Mouse (Mus musculus): Measurements from ENCODE around the gene Pfkfb1. TPM values are rescaled to one million over a fixed set of nuclear protein-coding genes. Genes with fewer than 3 reads are reported as not detected.
A peak's percentile ranks its signal among the peaks of the same experiment; 100 is the strongest.

Gene Pfkfb1
- 10 to 100 TPM in 1 of 2 experiments, 1 to 10 TPM in 1; 8.9 to 10.6 TPM for total RNA-seq (2021)
- long read RNA-seq, experiment 1, partial matches to known transcripts = 0 of 3 reads
- long read RNA-seq, experiment 1, other reads (novel, unspliced or antisense) = 0 of 3 reads
- long read RNA-seq, experiment 2, partial matches to known transcripts = 1 of 10 reads
- long read RNA-seq, experiment 2, other reads (novel, unspliced or antisense) = 2 of 10 reads

DNA sequence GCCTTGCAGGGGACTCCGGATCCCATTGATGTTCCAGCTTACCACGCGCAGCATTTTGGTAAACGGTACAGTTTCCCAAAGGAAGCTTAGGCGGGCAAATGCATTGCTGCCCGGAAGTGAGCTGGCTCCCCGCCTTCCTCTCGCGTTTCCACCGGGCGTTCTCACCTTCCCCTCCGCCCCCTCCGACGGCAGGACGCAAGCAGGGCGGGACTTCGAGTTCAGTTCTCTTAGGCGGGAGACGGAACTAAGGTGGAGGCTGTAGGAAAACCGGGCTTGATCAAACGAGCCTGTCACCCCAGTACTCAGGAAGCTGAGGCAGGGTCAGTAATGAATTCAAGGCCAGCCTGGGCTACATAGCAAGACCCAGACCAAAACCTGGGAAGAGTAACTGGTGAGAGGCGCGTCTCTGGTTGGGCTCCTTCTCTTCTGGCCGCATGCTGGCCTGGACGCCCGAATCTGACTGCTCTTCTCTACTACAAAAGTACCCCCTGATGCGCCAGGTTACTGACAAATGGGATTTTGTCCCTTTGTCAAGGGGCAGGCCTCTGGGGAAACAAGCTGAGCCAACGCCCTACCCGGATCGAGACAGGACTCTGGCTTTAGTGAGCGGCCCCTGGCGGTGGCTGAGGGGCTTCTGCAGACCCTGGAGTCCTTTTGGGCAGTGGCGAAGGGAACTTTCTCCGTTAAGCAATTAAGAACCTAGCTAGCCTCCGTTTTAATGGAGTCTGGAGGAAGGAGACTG lies at the start of gene Pfkfb1:
Gene Pfkfb1, plus strand, starts transcription at position 207 of the 742 bp plus-strand sequence.
- peak; percentile 59 to 67 for DNase-seq (ENCODE audit: low spot score in 2 of 2)

- no peak for DNase-seq (ENCODE audit: low spot score in 2 of 2)
Observed at GRCm38 (mm10) chrX:150540111-150540510, 47.9 kb upstream of the Pfkfb1 start.

- DNase-seq (ENCODE audit: low spot score in 2 of 2) = no peak
Observed at GRCm38 (mm10) chrX:150541684-150542083, 46.3 kb upstream of the Pfkfb1 start.

DNA sequence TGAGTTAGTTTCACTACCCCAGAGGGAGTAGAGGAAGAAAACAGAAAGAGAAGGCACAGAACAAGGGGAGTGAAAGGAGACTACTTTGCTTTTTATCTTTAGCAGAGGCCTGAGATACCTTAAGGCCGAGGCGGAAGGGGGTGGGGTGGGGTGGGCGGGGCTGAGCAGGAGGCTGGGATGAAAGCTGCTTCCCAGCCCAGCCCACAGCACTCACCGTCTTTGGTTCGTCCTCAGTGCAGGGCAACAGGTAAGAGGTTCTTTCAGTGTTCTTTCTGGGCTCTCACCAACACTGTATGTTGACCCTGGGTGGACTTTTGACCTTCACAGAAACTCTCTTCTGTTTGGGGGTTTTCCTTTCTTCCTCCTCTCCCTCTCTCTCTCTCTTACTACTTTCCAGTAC lies 40.8 kb upstream of the Pfkfb1 start, which contains the start of gene Alas2:
Gene Alas2, plus strand, starts transcription at position 137 of the 400 bp plus-strand sequence.
- DNase-seq (ENCODE audit: low spot score in 2 of 2) = no peak

DNA sequence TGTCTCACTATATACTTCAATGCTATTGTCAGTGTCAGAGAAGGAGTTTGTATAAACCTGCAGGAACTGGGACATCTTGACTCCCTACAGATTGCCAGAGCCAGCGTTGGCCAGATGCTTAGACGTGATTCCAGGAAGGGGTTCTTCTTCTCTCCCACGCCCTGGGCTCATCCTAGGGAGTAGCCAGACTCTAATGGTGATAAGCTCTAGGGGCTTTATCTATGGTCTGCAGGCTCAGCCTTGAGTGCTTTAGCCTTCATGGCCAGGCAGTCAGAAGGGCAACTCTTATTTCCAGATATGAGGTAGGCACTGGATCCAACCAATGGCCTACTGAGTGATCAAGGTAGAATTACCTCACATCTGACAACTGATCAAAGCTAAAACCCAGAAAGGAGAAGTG lies 38.4 kb upstream of the Pfkfb1 start:
- no peak for DNase-seq (ENCODE audit: low spot score in 2 of 2)

- no peak for DNase-seq (ENCODE audit: low spot score in 2 of 2)
Observed at GRCm38 (mm10) chrX:150551986-150552385, 36.0 kb upstream of the Pfkfb1 start.

- DNase-seq (ENCODE audit: low spot score in 2 of 2) = no peak
Observed at GRCm38 (mm10) chrX:150554032-150554431, 34.0 kb upstream of the Pfkfb1 start.

- DNase-seq (ENCODE audit: low spot score in 2 of 2) = no peak
Observed at GRCm38 (mm10) chrX:150564644-150565357, 23.2 kb upstream of the Pfkfb1 start.

- no peak for DNase-seq (ENCODE audit: low spot score in 2 of 2)
Observed at GRCm38 (mm10) chrX:150581921-150582320, 6.1 kb upstream of the Pfkfb1 start.

DNA sequence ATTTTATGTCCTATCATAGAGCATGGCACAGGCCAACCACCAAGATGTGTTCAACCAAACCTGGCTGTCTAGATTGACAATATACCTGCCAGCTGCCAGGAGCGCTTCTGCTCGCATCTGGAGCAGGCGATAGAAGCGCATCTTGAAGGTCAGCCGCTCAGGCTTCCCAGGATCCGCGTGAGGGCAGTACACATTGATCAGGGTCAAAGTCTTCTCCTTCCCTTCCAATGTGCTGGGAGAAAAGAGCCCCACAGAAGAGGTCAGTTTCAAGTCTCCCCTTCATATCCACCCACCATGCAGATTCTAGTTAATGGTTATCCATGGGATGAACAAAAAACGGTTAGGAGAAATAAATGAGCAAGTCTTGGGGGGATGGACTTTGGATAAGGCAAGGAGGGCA lies 2.9 kb upstream of the Pfkfb1 start:
- no peak for DNase-seq (ENCODE audit: low spot score in 2 of 2)

DNA sequence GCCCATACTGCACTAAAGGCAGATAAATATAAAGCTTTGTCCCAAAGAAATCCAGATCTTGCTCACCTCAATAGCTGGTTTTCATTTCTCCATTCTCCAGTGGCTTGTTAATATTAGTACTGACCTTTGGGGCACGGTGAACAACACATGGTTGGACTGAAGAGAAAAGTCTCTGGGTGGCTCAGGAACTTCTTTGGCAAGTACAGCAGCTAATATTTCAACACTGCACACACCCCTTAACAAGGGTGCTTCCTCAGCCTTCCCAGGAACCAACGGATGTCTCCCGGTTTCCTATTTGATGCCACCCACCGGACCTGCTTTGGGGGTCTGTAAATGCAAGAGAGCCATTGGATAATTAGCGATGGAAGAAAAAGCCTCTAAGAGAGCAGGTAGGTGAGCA lies 1.7 kb downstream of the Pfkfb1 start, which contains the start of gene Apex2:
Gene Apex2, minus strand, starts transcription at position 173 of the 400 bp plus-strand sequence.
- no peak for DNase-seq (ENCODE audit: low spot score in 2 of 2)

- DNase-seq (ENCODE audit: low spot score in 2 of 2) = no peak
Observed at GRCm38 (mm10) chrX:150593266-150594035, 5.4 kb downstream of the Pfkfb1 start.

GRCm38 (mm10) chrX:150594176-150594575 lies 6.1 kb downstream of the Pfkfb1 start:
- DNase-seq (ENCODE audit: low spot score in 2 of 2) = no peak

- DNase-seq (ENCODE audit: low spot score in 2 of 2) = no peak
Observed at GRCm38 (mm10) chrX:150595016-150595760, 7.2 kb downstream of the Pfkfb1 start.

- DNase-seq (ENCODE audit: low spot score in 2 of 2) = no peak
Observed at GRCm38 (mm10) chrX:150598882-150599281, 10.9 kb downstream of the Pfkfb1 start.

- DNase-seq (ENCODE audit: low spot score in 2 of 2) = no peak
Observed at GRCm38 (mm10) chrX:150636421-150636820, 48.4 kb downstream of the Pfkfb1 start.

DNA sequence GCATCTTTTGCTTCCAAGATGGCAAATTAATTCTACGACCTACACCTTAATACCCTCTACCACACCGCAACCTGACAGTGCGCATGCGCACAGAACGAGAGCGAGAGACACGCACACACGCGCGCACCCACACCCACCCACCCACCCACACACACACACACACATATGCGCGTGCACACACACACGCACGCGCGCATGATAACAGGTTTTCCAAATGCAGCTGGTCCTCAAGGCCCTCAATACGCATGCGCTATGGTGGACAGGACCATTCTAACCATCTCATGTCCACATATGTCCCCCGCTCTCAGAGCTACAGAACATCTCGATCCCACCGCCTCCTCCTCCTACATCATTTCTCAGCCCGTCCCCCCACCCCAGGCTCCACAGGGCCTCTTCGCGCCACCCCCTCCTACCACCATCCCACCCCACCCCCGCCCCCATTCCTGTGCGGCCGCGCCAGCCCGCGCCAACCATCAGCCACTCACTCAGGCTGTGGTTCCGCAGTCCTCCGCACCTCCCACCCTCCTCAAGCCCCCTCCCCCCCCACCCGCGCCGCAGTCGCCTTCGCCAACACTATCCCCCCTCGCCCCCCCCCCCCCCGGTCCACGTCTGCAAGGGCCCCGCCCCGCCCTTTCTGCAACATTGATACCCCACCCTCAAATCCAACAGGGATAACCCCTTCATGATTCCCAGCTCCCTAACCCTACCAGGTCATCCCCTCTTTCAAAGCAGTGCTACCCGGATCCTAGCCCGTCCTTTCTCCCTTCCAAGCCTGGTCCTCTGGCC lies 68.3 kb downstream of the Pfkfb1 start:
- no peak for DNase-seq (ENCODE audit: low spot score in 2 of 2)

DNA sequence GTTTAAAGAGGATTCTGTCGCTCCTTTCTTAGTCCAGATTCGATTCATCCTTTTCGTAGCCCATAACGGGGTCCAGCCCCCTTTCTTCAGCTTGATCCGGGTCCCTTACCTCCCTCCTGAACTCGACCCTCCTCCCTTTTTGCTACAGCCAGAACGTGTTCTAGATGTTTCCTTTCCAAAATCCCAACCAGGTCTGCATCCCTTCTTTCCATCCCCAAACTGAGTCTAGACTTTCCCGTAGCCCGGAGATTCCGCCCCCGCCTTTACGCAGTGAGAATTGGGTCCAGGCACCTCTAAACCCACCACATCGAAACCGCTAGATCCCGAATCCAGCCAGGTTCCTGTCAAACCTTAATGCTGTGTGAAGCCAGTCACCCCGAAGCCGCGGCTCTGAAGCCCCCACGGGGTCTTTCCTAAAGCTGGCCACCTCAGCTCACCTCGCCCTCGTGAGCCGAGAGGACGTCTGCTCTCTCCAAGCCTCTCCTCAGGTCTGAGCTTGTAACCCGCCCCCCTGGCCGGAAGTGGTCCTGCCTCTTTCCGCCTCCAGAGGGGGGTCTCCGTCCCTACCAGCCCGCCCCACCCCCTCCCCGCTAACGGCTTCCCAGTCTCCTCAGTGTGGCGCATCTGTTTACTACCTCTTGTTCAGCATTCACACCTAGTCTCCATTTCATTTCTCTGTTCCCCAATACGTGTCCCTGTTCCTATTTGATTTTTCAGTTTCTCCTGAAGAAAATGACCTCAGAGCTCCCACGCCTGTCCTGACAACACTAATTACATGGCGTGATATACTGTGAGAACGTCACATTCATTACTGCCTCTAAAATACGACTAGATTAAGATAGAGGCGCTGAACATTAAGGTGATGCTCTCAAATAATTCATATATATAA lies 69.1 kb downstream of the Pfkfb1 start, which contains the start of gene Tro:
Gene Tro, minus strand, starts transcription at position 676 of the 889 bp plus-strand sequence.
- no peak for DNase-seq (ENCODE audit: low spot score in 2 of 2)

DNA sequence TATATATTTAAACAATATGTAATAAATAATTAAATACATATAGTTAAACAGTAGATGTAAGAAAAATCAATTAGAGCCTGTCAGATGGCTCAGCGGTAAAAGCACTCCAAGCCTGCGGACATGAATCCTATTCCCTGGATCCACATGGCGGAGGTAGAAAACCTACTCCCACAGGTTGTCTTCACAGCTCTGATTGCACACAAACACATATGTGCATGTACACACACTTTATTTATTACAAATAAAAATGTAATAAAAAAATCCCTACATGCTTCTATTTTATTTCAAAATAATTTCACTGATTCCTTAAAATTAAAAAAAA lies 69.7 kb downstream of the Pfkfb1 start:
- no peak for DNase-seq (ENCODE audit: low spot score in 2 of 2)
